In the genomic region with DNA sequence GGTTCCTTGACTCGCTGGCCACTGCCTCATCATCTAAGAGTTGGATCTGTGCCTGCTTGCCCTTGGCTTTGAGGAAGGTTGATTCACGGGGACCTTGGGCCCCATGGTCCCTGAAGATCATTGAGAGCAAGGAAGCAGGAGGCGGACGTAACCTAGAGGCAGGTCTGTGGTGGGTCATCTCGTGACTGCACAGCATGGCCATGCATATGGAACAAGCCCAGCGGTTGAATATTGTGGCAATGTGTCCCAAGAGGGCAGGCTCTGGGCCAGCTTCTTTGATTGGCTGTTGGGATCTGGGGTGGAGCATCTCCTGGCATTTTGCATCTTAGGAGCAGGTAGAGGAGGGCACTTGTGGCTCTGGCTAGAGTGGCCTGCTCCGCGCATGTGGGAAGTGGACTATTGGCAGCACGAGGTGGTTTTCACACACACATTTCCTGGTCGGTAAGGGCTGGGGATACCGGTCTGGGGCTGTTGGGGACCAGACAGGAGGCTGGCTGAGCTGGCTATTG, we compare ENCODE assay signal across 11 mouse cellular contexts. TPM values are rescaled to one million over a fixed set of nuclear protein-coding genes. Genes with fewer than 3 reads are reported as not detected.
A peak's percentile ranks its signal among the peaks of the same experiment; 100 is the strongest.
DNase-seq lines count a peak whose midpoint lies in the region; ATAC-seq and TF ChIP-seq lines count a peak whose summit lies in the region.
"Had no signal": no experiment of that assay in that cellular context is flagged by ENCODE, and none has a peak within 500 bp of the region (broad histone marks: within the 10 kb centered on the region; RNA-seq: fewer than 3 reads in every experiment).

No protein-coding gene starts in this region.

- H3K4me1 ChIP-seq in CH12.LX (ENCODE audit: control insufficient read depth in 1 of 2, insufficient read depth in 2 of 2) = 0 out of 4 replicates have a peak, but pooled peaks cover 0 to 3% of the 10 kb centered on the region in 2 experiments
- H3K4me1 ChIP-seq in intestine, postnatal 0 days (replicated peaks; ENCODE audit: control insufficient read depth, insufficient read depth, low read length) = peaks cover 2% of the 10 kb centered on the region; the same call in 1 of the 2 replicates
- H3K4me1 ChIP-seq in lung, embryonic 16.5 days (replicated peaks; ENCODE audit: control insufficient read depth, insufficient read depth, low read length) = peaks cover 20% of the 10 kb centered on the region

- no peak for TF ChIP-seq POLR2A in CH12.LX (IDR thresholded peaks at IDR 0.05; ENCODE audit: low read depth, low read length)

- H3K27ac ChIP-seq in CH12.LX (ENCODE audit: insufficient read depth, low read depth) = no peak overlapping the region
- peak overlapping the region; percentile 10 for H3K27ac ChIP-seq in intestine, postnatal 0 days (ENCODE audit: low read depth, low read length)
- 0 out of 2 replicates have a peak overlapping the region, but pooled peaks have one; percentile 1 for H3K27ac ChIP-seq in lung, embryonic 16.5 days (ENCODE audit: low read length)
- H3K27ac ChIP-seq: embryonic facial prominence, embryonic 13.5 days; liver, embryonic 13.5 days; neural tube, embryonic 12.5 days had no signal

- TF ChIP-seq CTCF in CH12.LX (conservative IDR thresholded peaks at IDR 0.05 in 1 of 2, IDR thresholded peaks at IDR 0.05 in 1 of 2; ENCODE audit: low read depth in 2 of 2, low read length in 2 of 2) = no peak
- no peak for TF ChIP-seq CTCF in intestine, postnatal 0 days (IDR thresholded peaks at IDR 0.05; ENCODE audit: low read depth)

- WGBS in intestine, postnatal 0 days = 39% methylated on average over 11 of the region's 11 CpGs
- WGBS in lung, embryonic 16.5 days = 52% methylated on average over 11 of the region's 11 CpGs

- no peak overlapping the region for H3K4me3 ChIP-seq in CH12.LX (replicated peaks in 1 of 3; ENCODE audit: low read depth in 2 of 3, low read length in 2 of 3, poor library complexity in 1 of 3)
- H3K4me3 ChIP-seq in intestine, postnatal 0 days (ENCODE audit: low read depth, low read length) = no peak overlapping the region
- no peak overlapping the region for H3K4me3 ChIP-seq in lung, embryonic 16.5 days (ENCODE audit: low read length)
- H3K4me3 ChIP-seq: embryonic facial prominence, embryonic 13.5 days; liver, embryonic 13.5 days; neural tube, embryonic 12.5 days had no signal

- DNase-seq in CD4-positive helper T cell, adult 2 months (ENCODE audit: low read depth, low spot score) = peak; percentile 10
- DNase-seq in CH12.LX (ENCODE audit: extremely low read depth) = no peak
- no peak for DNase-seq in cerebellum, postnatal 14 days
- no peak for DNase-seq in embryo, embryonic 10 days (ENCODE audit: low spot score)
- no peak for DNase-seq in neural tube, embryonic 10.5 days (ENCODE audit: extremely low spot score, low spot score)
- DNase-seq: liver, embryonic 13.5 days had no signal

- H3K4me2 ChIP-seq in CH12.LX (ENCODE audit: insufficient read depth, low read depth, poor library complexity, severe bottlenecking) = no peak overlapping the region
- H3K4me2 ChIP-seq in intestine, postnatal 0 days (replicated peaks; ENCODE audit: low read depth) = peak overlapping the region; percentile 18
- peak overlapping the region; percentile 23; the same call in 1 of the 2 replicates for H3K4me2 ChIP-seq in lung, embryonic 16.5 days (ENCODE audit: low read depth, low read length)
- H3K4me2 ChIP-seq: embryonic facial prominence, embryonic 13.5 days; liver, embryonic 13.5 days; neural tube, embryonic 12.5 days had no signal

- dilution Hi-C loops in CH12.LX (cut with MboI; ENCODE audit: extremely low pct_ligation_motif_present, extremely low pct_unique_long_range_greater_than_20kb, low sequenced_read_pairs) = no loop called here

- peak; percentile 61 for ATAC-seq in intestine, postnatal 0 days
- peak; percentile 67 for ATAC-seq in lung, embryonic 16.5 days (ENCODE audit: low read depth)
- ATAC-seq: Patski had no signal

- no peak for TF ChIP-seq EP300 in CH12.LX (IDR thresholded peaks at IDR 0.05; ENCODE audit: low read length)

- H3K9me3 ChIP-seq in CH12.LX (replicated peaks; ENCODE audit: low read length) = peaks cover 3% of the 10 kb centered on the region
- H3K9me3 ChIP-seq in intestine, postnatal 0 days (ENCODE audit: control insufficient read depth) = no peaks in the 10 kb centered on the region
- no peaks in the 10 kb centered on the region for H3K9me3 ChIP-seq in lung, embryonic 16.5 days (ENCODE audit: control insufficient read depth, low read length)
- H3K9me3 ChIP-seq: embryonic facial prominence, embryonic 13.5 days; liver, embryonic 13.5 days; neural tube, embryonic 12.5 days had no signal

- H3K36me3 ChIP-seq in CH12.LX (replicated peaks in 1 of 2; ENCODE audit: control insufficient read depth in 1 of 2, insufficient read depth in 1 of 2, low read length in 1 of 2) = no peaks in the 10 kb centered on the region
- H3K36me3 ChIP-seq in intestine, postnatal 0 days (ENCODE audit: control insufficient read depth, insufficient read depth) = no peaks in the 10 kb centered on the region
- H3K36me3 ChIP-seq in lung, embryonic 16.5 days (ENCODE audit: control insufficient read depth, insufficient read depth, low read length) = no peaks in the 10 kb centered on the region
- H3K36me3 ChIP-seq: embryonic facial prominence, embryonic 13.5 days; liver, embryonic 13.5 days; neural tube, embryonic 12.5 days had no signal

- H3K79me2 ChIP-seq in CH12.LX (replicated peaks; ENCODE audit: control insufficient read depth, extremely low read depth, insufficient read depth, poor library complexity, severe bottlenecking) = no peaks in the 10 kb centered on the region

- in situ Hi-C loops in CH12.LX (cut with MboI; ENCODE audit: low pct_ligation_motif_present, low pct_unique_long_range_greater_than_20kb, low sequenced_read_pairs) = no loop called here

- peaks cover 66% of the 10 kb centered on the region for H3K27me3 ChIP-seq in CH12.LX (replicated peaks)
- H3K27me3 ChIP-seq in intestine, postnatal 0 days (replicated peaks; ENCODE audit: control insufficient read depth, insufficient read depth, low read length) = no peaks in the 10 kb centered on the region
- no peaks in the 10 kb centered on the region for H3K27me3 ChIP-seq in lung, embryonic 16.5 days (ENCODE audit: control insufficient read depth, insufficient read depth, low read depth, low read length)
- H3K27me3 ChIP-seq: embryonic facial prominence, embryonic 13.5 days; neural tube, embryonic 12.5 days; Patski had no signal

- no peak overlapping the region for H3K9ac ChIP-seq in CH12.LX (ENCODE audit: insufficient read depth, low read depth)
- no peak overlapping the region for H3K9ac ChIP-seq in intestine, postnatal 0 days (ENCODE audit: low read depth, low read length)
- H3K9ac ChIP-seq in lung, embryonic 16.5 days (ENCODE audit: low read length) = no peak overlapping the region
- H3K9ac ChIP-seq: embryonic facial prominence, embryonic 13.5 days; liver, embryonic 13.5 days; neural tube, embryonic 12.5 days had no signal

- no peak for TF ChIP-seq RAD21 in CH12.LX (IDR thresholded peaks at IDR 0.05; ENCODE audit: low read depth, low read length)

TF ChIP-seq in CH12.LX, 34 proteins besides CTCF, POLR2A, EP300 and RAD21:
- no peak for TF ChIP-seq ELF1 (IDR thresholded peaks at IDR 0.05; ENCODE audit: low read depth, low read length)
- TF ChIP-seq BHLHE40 (IDR thresholded peaks at IDR 0.05; ENCODE audit: low read depth, low read length) = 0 out of 2 replicates have a peak, but pooled peaks have one; percentile 39

RNA-seq across cellular contexts. Expression of a gene that starts 40.4 kb away (rescaled TPM):
- total RNA-seq in CH12.LX (2012; rRNA removed) (not detected in 2 replicates), CH12.LX (2014; rRNA removed) (not detected in 2 replicates)
- polyA plus RNA-seq in CH12.LX (2012; ENCODE audit: insufficient read length, low read depth) = 0.07 and 0.08 TPM in 2 replicates
- polyA plus RNA-seq in intestine, postnatal 0 days (2015; fragmentation: Nextera tagmentation; extraction: Ambion mirVana) = 7.5 and 8.0 TPM in 2 replicates
- polyA plus RNA-seq in lung, embryonic 16.5 days (2015; fragmentation: Nextera tagmentation; extraction: Ambion mirVana) = 8.0 and 8.3 TPM in 2 replicates
